Mouse (Mus musculus) testis, adult 2 months (tissue): Measurements from ENCODE around the gene Tmem189. TPM values are rescaled to one million over a fixed set of nuclear protein-coding genes. Genes with fewer than 3 reads are reported as not detected.
A peak's percentile ranks its signal among the peaks of the same experiment; 100 is the strongest.

ENCODE experiments used
- H3K27ac ChIP-seq: fragments of 200-500 bp; 2 replicates; pipeline ENCODE4 v1.5.1; 2012; ENCODE audit warnings: low read depth, low read length; ENCODE audit not compliant: control insufficient read depth, insufficient read depth
- H3K27me3 ChIP-seq: fragments of 200-500 bp; 2 replicates; pipeline ENCODE4 v1.6.1; 2012; ENCODE audit warnings: mild to moderate bottlenecking, low read length, moderate library complexity; ENCODE audit not compliant: control insufficient read depth, insufficient read depth
- H3K36me3 ChIP-seq: fragments of 200-500 bp; 2 replicates; pipeline ENCODE4 v1.6.1; 2012; ENCODE audit warnings: mild to moderate bottlenecking, low read length; ENCODE audit not compliant: control insufficient read depth, insufficient read depth
- H3K4me1 ChIP-seq: fragments of 200-500 bp; 2 replicates; pipeline ENCODE4 v1.6.1; 2012; ENCODE audit warnings: low read length; ENCODE audit not compliant: control insufficient read depth, insufficient read depth
- H3K4me3 ChIP-seq: fragments of 200-500 bp; 2 replicates; pipeline ENCODE4 v1.5.1; 2012; ENCODE audit warnings: low read depth, mild to moderate bottlenecking, low read length, moderate library complexity, mixed read lengths; ENCODE audit not compliant: control insufficient read depth
- CTCF ChIP-seq: fragments of 200-500 bp; IDR thresholded peaks from 2 replicates; pipeline ENCODE4 v1.5.1; 2012; ENCODE audit warnings: low read depth, mild to moderate bottlenecking, inconsistent platforms, low read length, moderate library complexity; ENCODE audit not compliant: control insufficient read depth, insufficient read depth, insufficient replicate concordance
- POLR2A ChIP-seq: fragments of 200-500 bp; IDR thresholded peaks from 2 replicates; pipeline ENCODE4 v1.6.1; 2012; ENCODE audit warnings: low read depth, mild to moderate bottlenecking, inconsistent platforms, low read length, moderate library complexity; ENCODE audit not compliant: control insufficient read depth
- polyA plus RNA-seq: library from polyadenylated mRNA; depleted of rRNA; stranded (reverse); fragments of >200 nt; gene quantifications from 2 replicates; pipeline ENCODE4 v1.2.3, GENCODE M21; 2012

The Tmem189 gene
- polyA plus RNA-seq, 1 experiment = 97.4 TPM

DNA sequence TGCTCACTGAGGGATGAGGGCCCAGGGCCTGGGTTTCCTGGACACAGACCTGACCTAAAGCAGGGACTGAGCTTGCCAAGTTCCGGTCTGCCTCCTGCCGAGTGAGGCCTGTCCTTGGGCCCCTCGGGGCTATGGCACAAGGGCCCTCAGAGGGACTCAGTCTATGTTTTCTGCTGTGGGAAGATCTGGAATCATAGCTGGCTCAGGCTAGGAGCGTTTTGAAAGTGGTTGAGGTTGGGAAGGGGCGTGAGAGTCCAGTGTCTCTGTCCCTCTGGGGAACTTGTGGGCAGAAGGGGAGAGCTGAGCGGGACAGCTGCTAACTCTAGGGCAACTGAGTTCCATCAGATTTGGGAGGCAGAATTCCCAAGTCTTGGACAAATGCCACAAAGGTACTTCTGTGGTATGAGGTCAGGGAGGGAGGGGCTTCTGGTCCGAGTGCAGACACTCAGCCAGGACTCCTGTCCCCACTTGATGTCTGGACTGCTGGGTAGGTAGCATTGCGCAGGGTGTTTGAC lies 89.1 kb downstream of the Tmem189 start:
- Histone ChIP-seq H3K4me1 (peaks cover 14% of the 10 kb centered on the region), H3K27me3 (peaks cover 2% of the 10 kb centered on the region; the same call in 1 of the 2 replicates), H3K27ac (no peak overlapping the region), H3K4me3 (no peak overlapping the region), H3K36me3 (no peaks in the 10 kb centered on the region)
- TF ChIP-seq POLR2A = no peak
- no peak for TF ChIP-seq CTCF

- Histone ChIP-seq H3K27ac (no peak overlapping the region), H3K4me1 (peaks cover 14% of the 10 kb centered on the region)
These were observed 89.7 kb downstream of the Tmem189 start for GRCm38 (mm10) chr2:167599917-167600316.

DNA sequence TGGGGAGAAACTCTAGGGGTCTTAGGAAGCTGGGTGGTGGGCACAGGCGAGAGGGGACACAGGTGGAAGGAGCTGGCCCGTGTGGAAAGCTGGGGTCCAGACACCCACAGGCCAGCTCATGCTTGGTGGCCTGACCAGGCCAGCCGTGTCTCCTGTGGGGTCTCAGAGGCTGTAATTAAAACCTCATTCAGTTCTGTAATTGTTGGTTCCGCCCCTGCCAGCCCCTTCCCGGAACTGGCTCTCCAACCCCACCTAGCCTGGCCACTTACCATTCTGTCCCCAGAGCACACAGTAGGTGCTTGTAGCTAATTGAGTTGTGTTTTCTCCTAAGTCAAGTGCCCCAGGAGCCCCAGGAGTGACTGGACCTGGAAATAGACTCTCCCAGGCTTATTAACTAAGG lies 90.4 kb downstream of the Tmem189 start:
- TF ChIP-seq POLR2A = no peak
- no peak for TF ChIP-seq CTCF

More at GRCm38 (mm10) chr2:167599917-167600316, 89.7 kb downstream of the Tmem189 start:
- TF ChIP-seq POLR2A (no peak), CTCF (no peak)
- H3K36me3 ChIP-seq = no peaks in the 10 kb centered on the region
- H3K27me3 ChIP-seq = peaks cover 2% of the 10 kb centered on the region; the same call in 1 of the 2 replicates
- no peak overlapping the region for H3K4me3 ChIP-seq

GRCm38 (mm10) chr2:167597492-167598186 lies 92.0 kb downstream of the Tmem189 start:
- peaks cover 2% of the 10 kb centered on the region; the same call in 1 of the 2 replicates for H3K27me3 ChIP-seq
- peaks cover 14% of the 10 kb centered on the region for H3K4me1 ChIP-seq
- H3K27ac ChIP-seq = peak overlapping the region; percentile 24; the same call in 1 of the 2 replicates

More for the DNA sequence above, 90.4 kb downstream of the Tmem189 start:
- Histone ChIP-seq H3K36me3 (no peaks in the 10 kb centered on the region), H3K27me3 (peaks cover 2% of the 10 kb centered on the region; the same call in 1 of the 2 replicates), H3K4me3 (no peak overlapping the region), H3K4me1 (peaks cover 14% of the 10 kb centered on the region), H3K27ac (no peak overlapping the region)

GRCm38 (mm10) chr2:167596726-167597491 lies 92.7 kb downstream of the Tmem189 start:
- H3K27ac ChIP-seq = peak overlapping the region; percentile 24; the same call in 1 of the 2 replicates
- H3K4me1 ChIP-seq = peaks cover 14% of the 10 kb centered on the region
- H3K27me3 ChIP-seq = peaks cover 2% of the 10 kb centered on the region; the same call in 1 of the 2 replicates
- no peak for TF ChIP-seq CTCF
- TF ChIP-seq POLR2A = no peak
- H3K36me3 ChIP-seq = no peaks in the 10 kb centered on the region
- peak overlapping the region; percentile 37 for H3K4me3 ChIP-seq

More at GRCm38 (mm10) chr2:167597492-167598186, 92.0 kb downstream of the Tmem189 start:
- TF ChIP-seq CTCF (no peak), POLR2A (no peak)
- Histone ChIP-seq H3K36me3 (no peaks in the 10 kb centered on the region), H3K4me3 (peak overlapping the region; percentile 37)

DNA sequence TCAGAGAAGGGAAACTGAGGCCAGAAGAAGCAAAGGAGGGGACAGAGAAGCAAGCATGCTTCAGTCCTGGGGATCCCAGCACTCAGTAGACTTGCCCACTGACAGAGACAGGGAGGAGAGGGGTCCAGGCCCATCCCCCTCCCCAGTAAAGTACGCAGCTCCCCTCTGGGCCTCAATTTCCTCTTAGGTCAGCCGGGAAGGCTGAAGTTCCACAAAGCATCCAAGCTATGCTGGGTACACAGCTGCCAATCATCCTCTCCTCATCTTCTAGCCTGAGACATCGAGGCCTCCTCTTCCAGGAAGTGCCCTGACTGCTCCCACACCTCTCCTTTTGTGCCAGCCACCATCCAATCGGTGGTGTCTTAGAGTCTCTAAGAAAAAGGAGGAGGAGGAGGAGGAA lies 93.4 kb downstream of the Tmem189 start:
- Histone ChIP-seq H3K4me1 (peaks cover 14% of the 10 kb centered on the region), H3K4me3 (no peak overlapping the region), H3K27me3 (peaks cover 2% of the 10 kb centered on the region; the same call in 1 of the 2 replicates), H3K36me3 (no peaks in the 10 kb centered on the region), H3K27ac (peak overlapping the region; percentile 19)
- TF ChIP-seq CTCF (no peak), POLR2A (no peak)

DNA sequence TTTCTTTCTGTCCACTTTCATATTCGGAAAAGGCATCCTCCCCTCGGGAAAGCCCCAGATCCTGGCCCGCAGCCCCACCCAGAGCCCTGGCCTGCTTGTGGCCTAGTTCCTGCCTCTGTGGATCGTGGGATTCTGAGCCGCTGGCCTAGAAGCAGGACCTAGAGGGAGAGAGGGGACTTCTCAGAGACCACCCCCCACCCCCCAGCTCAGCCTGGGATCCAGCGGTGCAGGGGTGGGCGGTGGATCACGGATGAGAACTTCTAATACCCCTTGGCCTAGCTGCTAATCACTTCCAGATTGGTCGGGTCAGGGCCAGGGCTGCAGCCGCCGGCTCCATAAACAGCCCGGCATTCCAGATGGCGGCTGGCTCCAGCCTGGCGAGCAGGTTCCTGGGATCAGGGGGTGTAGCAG lies 93.9 kb downstream of the Tmem189 start:
- no peak for TF ChIP-seq CTCF
- TF ChIP-seq POLR2A = no peak
- Histone ChIP-seq H3K27me3 (peaks cover 2% of the 10 kb centered on the region; the same call in 1 of the 2 replicates), H3K27ac (peak overlapping the region; percentile 19), H3K36me3 (no peaks in the 10 kb centered on the region), H3K4me3 (no peak overlapping the region), H3K4me1 (peaks cover 14% of the 10 kb centered on the region)
